Mouse (Mus musculus): ENCODE measurements around the gene Timp2. TPM values are rescaled to one million over a fixed set of nuclear protein-coding genes. Genes with fewer than 3 reads are reported as not detected.

The Timp2 gene
- polyA plus RNA-seq (2012; ENCODE audit: insufficient read depth, low replicate concordance): 8.4 and 8.9 TPM in 2 replicates

DNA sequence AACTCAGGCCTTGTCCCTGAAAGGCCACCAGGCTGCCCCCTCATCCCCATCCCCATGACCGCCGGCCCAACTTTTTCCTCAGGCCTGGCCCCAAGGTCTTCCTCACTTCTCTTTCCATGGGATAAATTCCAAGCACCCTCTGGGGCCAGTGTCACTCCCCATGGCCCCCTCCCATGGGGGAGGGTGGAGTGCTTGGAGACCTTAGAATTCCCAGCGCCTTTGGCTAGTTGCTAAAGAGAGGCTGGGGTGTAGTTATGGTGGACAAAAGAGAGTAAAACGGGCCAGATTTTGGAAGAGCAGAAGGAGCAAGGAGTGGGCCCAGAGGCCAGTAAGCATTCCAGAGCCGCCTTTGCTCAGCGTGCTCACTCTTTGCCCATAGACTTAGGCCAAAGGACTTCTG, at the start of gene Timp2:
Timp2 (minus strand) TSS at position 101 of the 400 bp plus-strand sequence.
- no peaks in the 10 kb centered on the region for H3K9me3 ChIP-seq
- H3K36me3 ChIP-seq (replicated peaks; ENCODE audit: low read length): no peaks in the 10 kb centered on the region
- peak within 1 kb of the TSS; percentile 87 for H3K4me3 ChIP-seq (replicated peaks)
- H3K4me1 ChIP-seq: peaks cover 10% of the 10 kb centered on the region
- no peak for TF ChIP-seq FLI1 (IDR thresholded peaks at IDR 0.05; ENCODE audit: low read length)
- peaks cover 91% of the 10 kb centered on the region for H3K27me3 ChIP-seq (replicated peaks)

- Histone ChIP-seq H3K36me3 (replicated peaks; ENCODE audit: low read length) (peaks cover 66% of the 10 kb centered on the region), H3K4me1 (peaks cover 85% of the 10 kb centered on the region), H3K27me3 (replicated peaks) (no peaks in the 10 kb centered on the region), H3K9me3 (no peaks in the 10 kb centered on the region), H3K4me3 (replicated peaks) (no peak overlapping the region)
- no peak for TF ChIP-seq GATA1 (IDR thresholded peaks at IDR 0.05; ENCODE audit: borderline replicate concordance, low read length)
- no peak for TF ChIP-seq FLI1 (IDR thresholded peaks at IDR 0.05; ENCODE audit: low read length)
These were observed 49.8 kb upstream of the Timp2 start for GRCm38 (mm10) chr11:118405311-118405710.

GRCm38 (mm10) chr11:118403951-118404899, 48.7 kb upstream of the Timp2 start:
- Histone ChIP-seq H3K4me1 (peaks cover 85% of the 10 kb centered on the region), H3K4me3 (replicated peaks) (peak overlapping the region; percentile 28), H3K27me3 (replicated peaks) (no peaks in the 10 kb centered on the region), H3K36me3 (replicated peaks; ENCODE audit: low read length) (peaks cover 64% of the 10 kb centered on the region), H3K9me3 (no peaks in the 10 kb centered on the region)
- TF ChIP-seq FLI1 (IDR thresholded peaks at IDR 0.05; ENCODE audit: low read length) (no peak), GATA1 (IDR thresholded peaks at IDR 0.05; ENCODE audit: borderline replicate concordance, low read length) (no peak)

- Histone ChIP-seq H3K36me3 (replicated peaks; ENCODE audit: low read length) (peaks cover 64% of the 10 kb centered on the region), H3K4me1 (peaks cover 85% of the 10 kb centered on the region), H3K4me3 (replicated peaks) (no peak overlapping the region), H3K9me3 (no peaks in the 10 kb centered on the region), H3K27me3 (replicated peaks) (no peaks in the 10 kb centered on the region)
- no peak for TF ChIP-seq FLI1 (IDR thresholded peaks at IDR 0.05; ENCODE audit: low read length)
- no peak for TF ChIP-seq GATA1 (IDR thresholded peaks at IDR 0.05; ENCODE audit: borderline replicate concordance, low read length)
These were observed 47.6 kb upstream of the Timp2 start for GRCm38 (mm10) chr11:118403183-118403582.

DNA sequence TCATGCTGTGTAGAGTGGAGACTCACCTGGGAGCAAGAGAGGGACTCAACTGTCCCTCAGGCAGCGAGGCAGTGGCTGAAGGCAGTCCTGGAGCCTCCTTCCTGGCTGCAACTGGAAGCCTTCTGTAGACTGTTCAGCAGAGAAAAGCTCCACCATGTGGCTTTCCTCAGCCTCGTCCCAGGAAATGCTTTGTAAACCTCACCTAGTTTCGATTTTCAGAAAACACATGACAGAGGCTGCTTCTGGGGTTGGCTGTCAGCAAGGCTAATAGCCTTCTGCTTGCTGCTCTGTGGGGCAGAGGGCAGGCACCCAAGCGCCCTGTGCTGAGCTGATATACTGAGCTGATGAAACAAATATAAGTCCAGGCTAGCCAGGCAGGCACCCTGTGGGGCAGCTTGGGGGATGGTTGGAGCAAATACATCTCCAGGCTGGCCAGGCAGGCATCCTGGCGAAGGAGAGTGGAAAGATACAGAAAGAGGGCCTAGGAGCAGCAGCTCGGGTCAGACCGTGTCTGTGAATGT, 46.3 kb upstream of the Timp2 start, which contains the start of gene Lgals3bp:
Lgals3bp (minus strand) TSS at position 333 of the 521 bp plus-strand sequence.
- Histone ChIP-seq H3K9me3 (no peaks in the 10 kb centered on the region; the same call in 1 of the 2 replicates), H3K4me3 (replicated peaks) (peak within 1 kb of the TSS; percentile 95), H3K4me1 (peaks cover 91% of the 10 kb centered on the region)

DNA sequence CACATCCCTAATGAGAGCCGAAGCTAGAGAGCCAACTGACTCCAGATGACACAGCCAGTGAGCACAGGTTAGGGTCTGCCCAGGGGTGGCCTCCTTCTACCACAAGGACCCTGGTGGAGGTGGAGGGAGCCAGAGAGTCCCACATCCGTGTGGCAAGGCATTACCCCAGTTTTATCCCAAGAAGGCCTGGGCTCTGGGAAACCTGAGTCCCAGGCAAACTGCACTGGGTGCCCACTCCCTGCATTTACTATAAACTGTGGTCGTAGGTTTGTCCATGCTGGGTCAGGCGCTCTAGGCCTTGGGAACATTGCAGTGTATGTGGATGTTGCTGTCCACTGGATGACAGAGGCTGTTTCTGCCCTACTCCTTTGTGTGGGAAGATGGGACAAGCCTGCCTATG, 45.7 kb upstream of the Timp2 start:
- Histone ChIP-seq H3K27me3 (replicated peaks) (no peaks in the 10 kb centered on the region), H3K4me3 (replicated peaks) (peak overlapping the region; percentile 95), H3K36me3 (replicated peaks; ENCODE audit: low read length) (peaks cover 64% of the 10 kb centered on the region), H3K4me1 (peaks cover 88% of the 10 kb centered on the region), H3K9me3 (peaks cover 5% of the 10 kb centered on the region)
- TF ChIP-seq FLI1 (IDR thresholded peaks at IDR 0.05; ENCODE audit: low read length): no peak
- no peak for TF ChIP-seq GATA1 (IDR thresholded peaks at IDR 0.05; ENCODE audit: borderline replicate concordance, low read length)

More for the DNA sequence above, 46.3 kb upstream of the Timp2 start, which contains the start of gene Lgals3bp:
- Histone ChIP-seq H3K36me3 (replicated peaks; ENCODE audit: low read length) (peaks cover 64% of the 10 kb centered on the region), H3K27me3 (replicated peaks) (no peaks in the 10 kb centered on the region)
- no peak for TF ChIP-seq FLI1 (IDR thresholded peaks at IDR 0.05; ENCODE audit: low read length)
- TF ChIP-seq GATA1 (IDR thresholded peaks at IDR 0.05; ENCODE audit: borderline replicate concordance, low read length): no peak

DNA sequence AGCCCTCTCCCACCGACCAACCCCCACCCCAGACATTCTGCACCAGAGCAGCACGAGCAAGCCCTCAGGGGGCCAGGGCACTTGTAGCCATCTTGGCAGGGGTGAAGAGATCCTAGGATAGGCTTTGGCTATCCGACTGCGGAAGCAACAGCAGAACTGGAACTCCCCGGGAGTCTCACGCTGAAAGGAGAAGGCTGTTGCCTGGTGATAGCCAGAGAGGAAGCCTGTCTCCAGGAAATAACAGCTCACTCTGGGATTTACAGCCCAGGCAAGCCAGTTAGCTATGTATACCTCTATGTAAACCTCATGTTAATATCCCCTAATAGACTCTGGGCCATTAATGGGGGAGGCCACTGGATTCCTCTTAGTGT, 45.0 kb upstream of the Timp2 start:
- Histone ChIP-seq H3K4me1 (peaks cover 86% of the 10 kb centered on the region), H3K4me3 (replicated peaks) (peak overlapping the region; percentile 95), H3K36me3 (replicated peaks; ENCODE audit: low read length) (peaks cover 64% of the 10 kb centered on the region), H3K27me3 (replicated peaks) (no peaks in the 10 kb centered on the region), H3K9me3 (peaks cover 11% of the 10 kb centered on the region)
- peak; percentile 60; the same call in 1 of the 3 replicates for TF ChIP-seq GATA1 (IDR thresholded peaks at IDR 0.05; ENCODE audit: borderline replicate concordance, low read length)
- TF ChIP-seq FLI1 (IDR thresholded peaks at IDR 0.05; ENCODE audit: low read length): no peak

- peaks cover 64% of the 10 kb centered on the region for H3K36me3 ChIP-seq (replicated peaks; ENCODE audit: low read length)
- TF ChIP-seq GATA1 (IDR thresholded peaks at IDR 0.05; ENCODE audit: borderline replicate concordance, low read length) (no peak), FLI1 (IDR thresholded peaks at IDR 0.05; ENCODE audit: low read length) (no peak)
- H3K9me3 ChIP-seq: peaks cover 11% of the 10 kb centered on the region
- H3K4me1 ChIP-seq: peaks cover 84% of the 10 kb centered on the region
- H3K4me3 ChIP-seq (replicated peaks): peak overlapping the region; percentile 95
- no peaks in the 10 kb centered on the region for H3K27me3 ChIP-seq (replicated peaks)
These were observed 44.5 kb upstream of the Timp2 start for GRCm38 (mm10) chr11:118399891-118400565.

GRCm38 (mm10) chr11:118397806-118398530, 42.4 kb upstream of the Timp2 start:
- Histone ChIP-seq H3K4me1 (peaks cover 63% of the 10 kb centered on the region), H3K9me3 (peaks cover 11% of the 10 kb centered on the region), H3K27me3 (replicated peaks) (no peaks in the 10 kb centered on the region), H3K4me3 (replicated peaks) (peak overlapping the region; percentile 4), H3K36me3 (replicated peaks; ENCODE audit: low read length) (peaks cover 72% of the 10 kb centered on the region)
- no peak for TF ChIP-seq FLI1 (IDR thresholded peaks at IDR 0.05; ENCODE audit: low read length)
- no peak for TF ChIP-seq GATA1 (IDR thresholded peaks at IDR 0.05; ENCODE audit: borderline replicate concordance, low read length)
